Mouse (Mus musculus): ENCODE results near the gene Prss32.

Gene Prss32

DNA sequence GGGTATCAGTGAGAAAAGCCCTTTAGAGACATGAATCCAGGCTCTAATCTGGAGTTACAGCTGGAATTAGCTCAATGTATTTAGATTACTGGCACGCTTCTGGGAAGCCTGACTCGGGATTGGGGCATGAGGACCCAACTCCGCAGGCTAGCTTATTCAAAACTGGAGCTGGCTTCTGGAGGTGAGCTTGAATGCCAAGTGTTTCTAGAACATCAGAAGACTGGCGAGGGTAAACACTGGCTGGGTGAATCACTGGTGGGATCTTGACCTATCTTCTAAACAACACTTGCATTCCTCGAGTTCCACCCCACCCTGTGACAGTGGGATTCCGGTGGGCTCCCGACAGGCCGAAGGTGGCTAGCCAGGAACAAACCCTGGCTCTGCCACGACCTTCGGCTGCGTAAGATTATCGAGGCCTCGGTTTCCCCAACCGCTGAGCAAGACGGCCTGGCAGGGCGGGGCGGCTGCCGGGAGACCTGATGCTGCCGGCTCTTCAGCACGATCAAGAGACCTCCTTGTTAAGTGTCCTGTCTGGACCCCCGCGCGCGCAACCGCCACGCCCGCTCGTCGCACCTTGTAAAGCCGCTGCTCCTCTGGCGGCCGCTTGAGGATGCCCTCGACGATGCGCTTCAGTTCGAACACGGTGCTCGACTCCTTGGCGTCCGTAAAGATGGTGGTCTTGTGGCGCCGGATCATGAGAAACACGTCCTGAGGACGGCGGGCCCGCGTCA is 15.2 kb upstream of the Prss32 start:
- peak overlapping the region; percentile 92 for H3K4me3 ChIP-seq (replicated peaks; ENCODE audit: low read length)
- peaks cover 11% of the 10 kb centered on the region; the same call in 1 of the 2 replicates for H3K9me3 ChIP-seq (ENCODE audit: low read length)
- H3K4me1 ChIP-seq (replicated peaks; ENCODE audit: low read depth, low read length): peaks cover 51% of the 10 kb centered on the region
- H3K36me3 ChIP-seq (ENCODE audit: insufficient read depth, low read length): peaks cover 43% of the 10 kb centered on the region
- TF ChIP-seq POU5F1 (IDR thresholded peaks at IDR 0.05; ENCODE audit: borderline replicate concordance, low read length): no peak
- TF ChIP-seq NANOG (IDR thresholded peaks at IDR 0.05; ENCODE audit: borderline replicate concordance, low read length): no peak
- no peak for TF ChIP-seq CTCF (conservative IDR thresholded peaks at IDR 0.05; ENCODE audit: low read length)
- H3K27me3 ChIP-seq (ENCODE audit: insufficient read depth, low read length): no peaks in the 10 kb centered on the region

DNA sequence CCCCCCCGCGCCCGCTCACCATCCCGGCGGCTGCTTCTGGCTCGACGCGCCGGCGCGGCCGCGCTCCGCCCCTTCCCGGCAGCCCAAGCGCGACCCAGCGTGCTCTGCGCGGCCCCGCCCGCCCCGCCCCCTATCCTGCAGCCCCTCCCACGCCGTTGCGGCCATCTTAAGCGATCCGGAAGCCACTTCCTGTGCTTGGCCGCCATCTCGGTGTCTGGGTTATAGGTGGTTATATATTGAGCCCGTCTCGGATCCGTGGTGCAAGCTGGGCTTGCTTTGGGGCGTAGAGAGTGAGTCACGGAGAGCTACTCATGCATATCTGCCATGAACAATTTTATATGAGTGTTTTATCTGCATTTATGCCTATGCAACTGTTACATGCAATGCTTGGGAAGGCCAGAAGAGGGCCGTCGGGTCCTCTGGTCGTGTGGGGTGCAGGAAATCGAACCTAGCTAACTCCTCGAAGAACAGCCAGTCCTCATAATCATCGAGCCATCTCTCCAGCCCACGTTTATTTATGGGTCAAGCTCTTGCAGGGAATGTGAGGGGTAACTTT is 14.5 kb upstream of the Prss32 start, which contains the start of gene Elob:
Gene Elob, minus strand, starts transcription at position 73 of the 556 bp plus-strand sequence.
- H3K36me3 ChIP-seq (ENCODE audit: insufficient read depth, low read length): peaks cover 36% of the 10 kb centered on the region
- TF ChIP-seq CTCF (conservative IDR thresholded peaks at IDR 0.05; ENCODE audit: low read length) (peak; percentile 71), POU5F1 (IDR thresholded peaks at IDR 0.05; ENCODE audit: borderline replicate concordance, low read length) (no peak)

DNA sequence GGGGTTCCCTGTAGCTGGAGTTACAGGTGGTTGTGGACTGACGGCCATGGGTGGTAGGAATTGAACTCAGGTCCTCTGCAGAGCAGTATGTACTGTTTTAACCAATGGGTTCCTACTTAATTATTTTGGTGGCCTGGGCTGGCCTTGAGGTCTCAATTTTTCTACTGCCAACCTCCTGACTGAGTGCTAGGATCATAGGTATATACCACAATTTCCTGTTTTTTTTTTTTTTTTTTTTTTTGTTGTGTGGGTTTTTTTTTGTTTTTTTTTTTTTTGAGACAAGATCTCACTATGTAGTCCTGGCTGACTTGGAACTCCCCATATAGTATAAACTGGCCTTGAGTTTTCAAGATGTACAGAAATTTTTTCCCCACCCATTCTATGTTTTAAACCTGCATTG is 12.5 kb upstream of the Prss32 start:
- no peak for TF ChIP-seq CTCF (conservative IDR thresholded peaks at IDR 0.05; ENCODE audit: low read length)
- TF ChIP-seq POU5F1 (IDR thresholded peaks at IDR 0.05; ENCODE audit: borderline replicate concordance, low read length): no peak
- TF ChIP-seq NANOG (IDR thresholded peaks at IDR 0.05; ENCODE audit: borderline replicate concordance, low read length): no peak
- H3K27me3 ChIP-seq (ENCODE audit: insufficient read depth, low read length): peaks cover 13% of the 10 kb centered on the region
- peaks cover 15% of the 10 kb centered on the region for H3K36me3 ChIP-seq (ENCODE audit: insufficient read depth, low read length)
- no peaks in the 10 kb centered on the region; the same call in 1 of the 2 replicates for H3K9me3 ChIP-seq (ENCODE audit: low read length)
- H3K4me1 ChIP-seq (replicated peaks; ENCODE audit: low read depth, low read length): peaks cover 51% of the 10 kb centered on the region
- no peak overlapping the region for H3K4me3 ChIP-seq (replicated peaks; ENCODE audit: low read length)

More for the DNA sequence above, 14.5 kb upstream of the Prss32 start, which contains the start of gene Elob:
- Histone ChIP-seq H3K27me3 (ENCODE audit: insufficient read depth, low read length) (peaks cover 5% of the 10 kb centered on the region), H3K9me3 (ENCODE audit: low read length) (peaks cover 4% of the 10 kb centered on the region; the same call in 1 of the 2 replicates), H3K4me1 (replicated peaks; ENCODE audit: low read depth, low read length) (peaks cover 49% of the 10 kb centered on the region), H3K4me3 (replicated peaks; ENCODE audit: low read length) (peak within 1 kb of the TSS; percentile 92)

DNA sequence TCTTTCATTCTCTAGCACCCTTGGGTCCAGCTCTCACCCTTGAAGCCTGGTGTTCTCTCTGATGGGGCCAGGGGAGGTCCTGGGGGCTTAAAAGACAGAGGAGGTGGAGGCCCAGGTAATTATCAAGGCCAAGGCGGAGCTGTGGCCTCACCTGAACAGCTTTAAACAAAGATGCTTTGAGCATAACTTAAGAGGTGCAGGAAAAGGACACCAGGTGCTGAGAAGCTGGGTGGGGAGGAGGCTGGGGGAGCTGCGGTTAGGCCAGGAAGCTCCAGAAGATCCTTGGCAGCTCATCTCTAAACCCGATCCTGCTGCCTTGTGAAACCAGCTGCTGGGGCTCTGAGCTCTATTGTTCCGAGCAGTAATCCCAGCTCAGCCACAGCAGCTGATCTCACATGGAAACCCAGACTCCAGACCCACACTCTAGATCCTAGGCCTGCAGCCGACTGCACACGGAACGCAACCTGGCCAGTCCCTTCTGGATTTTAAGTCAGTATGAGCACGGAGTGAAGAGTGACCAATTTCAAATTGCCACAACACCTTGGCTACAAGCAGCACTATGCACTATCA is 7.6 kb upstream of the Prss32 start, which contains the start of gene Prss33:
Gene Prss33, minus strand, starts transcription at position 51 of the 570 bp plus-strand sequence.
- H3K4me1 ChIP-seq (replicated peaks; ENCODE audit: low read depth, low read length): peaks cover 32% of the 10 kb centered on the region
- peaks cover 17% of the 10 kb centered on the region for H3K27me3 ChIP-seq (ENCODE audit: insufficient read depth, low read length)
- TF ChIP-seq NANOG (IDR thresholded peaks at IDR 0.05; ENCODE audit: borderline replicate concordance, low read length) (no peak), POU5F1 (IDR thresholded peaks at IDR 0.05; ENCODE audit: borderline replicate concordance, low read length) (no peak), CTCF (conservative IDR thresholded peaks at IDR 0.05; ENCODE audit: low read length) (no peak)
- H3K36me3 ChIP-seq (ENCODE audit: insufficient read depth, low read length): no peaks in the 10 kb centered on the region; the same call in 1 of the 2 replicates
- H3K4me3 ChIP-seq (replicated peaks; ENCODE audit: low read length): peak within 1 kb of the TSS; percentile 67
- no peaks in the 10 kb centered on the region for H3K9me3 ChIP-seq (ENCODE audit: low read length)

DNA sequence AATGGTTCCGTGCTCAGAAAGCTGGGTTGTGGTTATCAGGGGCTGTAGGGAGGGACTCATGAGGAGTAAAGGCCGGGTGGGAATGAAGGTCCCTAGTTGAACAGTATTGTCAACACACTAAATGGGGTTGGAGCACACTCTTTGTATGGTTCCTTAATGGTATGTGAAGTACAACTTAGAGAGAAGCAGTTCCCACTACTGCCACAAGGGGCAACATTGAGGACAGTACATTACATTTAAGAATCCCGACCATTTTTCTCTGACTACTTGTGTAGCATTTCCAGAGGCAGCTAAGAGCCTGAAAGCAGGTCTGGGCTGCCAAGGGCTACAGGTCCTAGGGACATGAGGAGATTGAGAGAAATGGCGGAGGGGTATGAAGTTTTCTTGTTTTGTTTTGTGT is 2.5 kb upstream of the Prss32 start:
- TF ChIP-seq CTCF (conservative IDR thresholded peaks at IDR 0.05; ENCODE audit: low read length) (peak; percentile 96), POU5F1 (IDR thresholded peaks at IDR 0.05; ENCODE audit: borderline replicate concordance, low read length) (no peak)
- H3K27me3 ChIP-seq (ENCODE audit: insufficient read depth, low read length): 0 out of 2 replicates have a peak, but pooled peaks cover 4% of the 10 kb centered on the region
- no peaks in the 10 kb centered on the region for H3K9me3 ChIP-seq (ENCODE audit: low read length)
- peaks cover 14% of the 10 kb centered on the region for H3K4me1 ChIP-seq (replicated peaks; ENCODE audit: low read depth, low read length)
- peaks cover 6% of the 10 kb centered on the region; the same call in 1 of the 2 replicates for H3K36me3 ChIP-seq (ENCODE audit: insufficient read depth, low read length)
- no peak overlapping the region for H3K4me3 ChIP-seq (replicated peaks; ENCODE audit: low read length)

DNA sequence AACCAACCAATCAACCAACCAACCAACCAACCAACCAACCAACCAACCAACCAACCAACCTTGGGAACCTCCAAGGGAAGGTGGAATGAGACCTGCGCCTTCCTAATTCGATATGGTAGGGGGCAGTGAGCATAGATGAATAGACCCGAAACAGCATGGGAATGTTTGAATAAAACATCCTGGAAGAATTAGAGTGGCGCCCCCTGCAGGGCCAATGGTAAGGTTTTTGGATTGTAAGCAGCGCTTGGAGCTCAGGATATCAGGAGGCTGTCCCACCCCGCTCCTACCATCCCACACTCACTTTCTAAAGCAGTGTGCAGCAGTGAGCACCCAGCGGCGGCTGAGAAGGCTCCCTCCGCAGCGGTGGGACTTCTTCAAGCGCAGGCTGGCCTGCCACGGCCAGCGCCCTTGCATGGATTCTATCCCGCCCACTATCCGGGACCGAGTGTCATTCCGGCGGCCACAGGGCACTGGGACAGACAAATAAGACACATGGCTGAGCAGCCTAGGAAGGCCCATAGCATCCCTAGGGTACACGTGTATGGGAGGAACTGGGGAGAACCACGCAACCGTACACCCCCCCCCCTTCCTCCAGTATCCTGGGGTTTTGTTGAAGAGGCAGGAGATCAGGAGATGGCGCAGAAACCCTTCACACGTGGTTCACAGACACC is 379 bp upstream of the Prss32 start:
- TF ChIP-seq NANOG (IDR thresholded peaks at IDR 0.05; ENCODE audit: borderline replicate concordance, low read length): no peak
- TF ChIP-seq CTCF (conservative IDR thresholded peaks at IDR 0.05; ENCODE audit: low read length): peak; percentile 64
- H3K36me3 ChIP-seq (ENCODE audit: insufficient read depth, low read length): peaks cover 6% of the 10 kb centered on the region; the same call in 1 of the 2 replicates
- peaks cover 7% of the 10 kb centered on the region for H3K4me1 ChIP-seq (replicated peaks; ENCODE audit: low read depth, low read length)
- H3K9me3 ChIP-seq (ENCODE audit: low read length): no peaks in the 10 kb centered on the region
- no peaks in the 10 kb centered on the region; the same call in 1 of the 2 replicates for H3K27me3 ChIP-seq (ENCODE audit: insufficient read depth, low read length)
- peak overlapping the region; percentile 74 for H3K4me3 ChIP-seq (replicated peaks; ENCODE audit: low read length)

DNA sequence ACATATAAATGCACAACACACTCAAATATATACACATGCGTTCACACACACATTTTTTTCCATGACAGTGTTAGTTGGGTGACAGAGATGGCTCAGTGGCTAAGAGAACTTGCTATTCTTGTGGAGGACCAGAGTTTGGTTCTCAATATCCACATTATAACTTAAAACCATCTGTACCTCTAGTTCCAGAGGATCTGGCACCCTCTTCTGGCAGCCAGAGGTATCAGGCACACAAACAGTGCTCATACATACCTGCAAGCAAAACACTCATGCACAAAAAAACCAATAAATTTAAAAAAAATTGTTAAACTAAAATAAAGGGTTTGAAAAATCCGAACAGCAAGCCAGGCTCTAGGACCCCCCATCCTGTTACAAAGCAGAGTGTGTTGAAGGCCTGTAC is 6.4 kb downstream of the Prss32 start:
- Histone ChIP-seq H3K4me1 (replicated peaks; ENCODE audit: low read depth, low read length) (0 out of 2 replicates have a peak, but pooled peaks cover 3% of the 10 kb centered on the region), H3K9me3 (ENCODE audit: low read length) (no peaks in the 10 kb centered on the region), H3K27me3 (ENCODE audit: insufficient read depth, low read length) (no peaks in the 10 kb centered on the region; the same call in 1 of the 2 replicates), H3K4me3 (replicated peaks; ENCODE audit: low read length) (no peak overlapping the region), H3K36me3 (ENCODE audit: insufficient read depth, low read length) (no peaks in the 10 kb centered on the region)
- TF ChIP-seq CTCF (conservative IDR thresholded peaks at IDR 0.05; ENCODE audit: low read length) (peak; percentile 27), POU5F1 (IDR thresholded peaks at IDR 0.05; ENCODE audit: borderline replicate concordance, low read length) (no peak)

All from E14TG2a.4 (cell line).